Mouse (Mus musculus): ENCODE results near the gene Tnrc6b.
A peak's percentile ranks its signal among the peaks of the same experiment; 100 is the strongest.

Gene Tnrc6b

GRCm38 (mm10) chr15:80792556-80792955, 81.4 kb downstream of the Tnrc6b start:
- DNase-seq (ENCODE audit: low spot score) = no peak

- DNase-seq (ENCODE audit: low spot score) = no peak
Observed at GRCm38 (mm10) chr15:80795076-80795475, 84.0 kb downstream of the Tnrc6b start.

GRCm38 (mm10) chr15:80797757-80798156, 86.6 kb downstream of the Tnrc6b start:
- DNase-seq (ENCODE audit: low spot score) = no peak

- peak; percentile 95 for DNase-seq (ENCODE audit: low spot score)
Observed at GRCm38 (mm10) chr15:80798367-80799073, 87.4 kb downstream of the Tnrc6b start.

GRCm38 (mm10) chr15:80799074-80799633, 88.0 kb downstream of the Tnrc6b start:
- peak; percentile 40 for DNase-seq (ENCODE audit: low spot score)

- DNase-seq (ENCODE audit: low spot score) = no peak
Observed at GRCm38 (mm10) chr15:80799634-80800137, 88.6 kb downstream of the Tnrc6b start.

GRCm38 (mm10) chr15:80800201-80800600, 89.1 kb downstream of the Tnrc6b start:
- no peak for DNase-seq (ENCODE audit: low spot score)

GRCm38 (mm10) chr15:80800765-80801164, 89.7 kb downstream of the Tnrc6b start:
- DNase-seq (ENCODE audit: low spot score) = no peak

- DNase-seq (ENCODE audit: low spot score) = no peak
Observed at GRCm38 (mm10) chr15:80801597-80801996, 90.5 kb downstream of the Tnrc6b start.

- DNase-seq (ENCODE audit: low spot score) = no peak
Observed at GRCm38 (mm10) chr15:80807162-80807561, 96.0 kb downstream of the Tnrc6b start.

- DNase-seq (ENCODE audit: low spot score) = no peak
Observed at GRCm38 (mm10) chr15:80810226-80810625, 99.1 kb downstream of the Tnrc6b start.

GRCm38 (mm10) chr15:80812840-80813239, 101.7 kb downstream of the Tnrc6b start:
- no peak for DNase-seq (ENCODE audit: low spot score)

GRCm38 (mm10) chr15:80814792-80815191, 103.7 kb downstream of the Tnrc6b start:
- no peak for DNase-seq (ENCODE audit: low spot score)

GRCm38 (mm10) chr15:80822276-80822675, 111.2 kb downstream of the Tnrc6b start:
- no peak for DNase-seq (ENCODE audit: low spot score)

- DNase-seq (ENCODE audit: low spot score) = no peak
Observed at GRCm38 (mm10) chr15:80831170-80831569, 120.1 kb downstream of the Tnrc6b start.

- no peak for DNase-seq (ENCODE audit: low spot score)
Observed at GRCm38 (mm10) chr15:80832808-80833207, 121.7 kb downstream of the Tnrc6b start.

GRCm38 (mm10) chr15:80836246-80836645, 125.1 kb downstream of the Tnrc6b start:
- DNase-seq (ENCODE audit: low spot score) = no peak

GRCm38 (mm10) chr15:80838836-80839235, 127.7 kb downstream of the Tnrc6b start:
- DNase-seq (ENCODE audit: low spot score) = no peak

GRCm38 (mm10) chr15:80839653-80840420, 128.7 kb downstream of the Tnrc6b start:
- DNase-seq (ENCODE audit: low spot score) = peak; percentile 23

GRCm38 (mm10) chr15:80844262-80844661, 133.1 kb downstream of the Tnrc6b start:
- no peak for DNase-seq (ENCODE audit: low spot score)

- DNase-seq (ENCODE audit: low spot score) = no peak
Observed at GRCm38 (mm10) chr15:80844926-80845325, 133.8 kb downstream of the Tnrc6b start.

GRCm38 (mm10) chr15:80850004-80850403, 138.9 kb downstream of the Tnrc6b start:
- DNase-seq (ENCODE audit: low spot score) = no peak
